Mouse (Mus musculus): ENCODE measurements around the gene Lonp1.
A peak's percentile ranks its signal among the peaks of the same experiment; 100 is the strongest.

The Lonp1 gene

DNA sequence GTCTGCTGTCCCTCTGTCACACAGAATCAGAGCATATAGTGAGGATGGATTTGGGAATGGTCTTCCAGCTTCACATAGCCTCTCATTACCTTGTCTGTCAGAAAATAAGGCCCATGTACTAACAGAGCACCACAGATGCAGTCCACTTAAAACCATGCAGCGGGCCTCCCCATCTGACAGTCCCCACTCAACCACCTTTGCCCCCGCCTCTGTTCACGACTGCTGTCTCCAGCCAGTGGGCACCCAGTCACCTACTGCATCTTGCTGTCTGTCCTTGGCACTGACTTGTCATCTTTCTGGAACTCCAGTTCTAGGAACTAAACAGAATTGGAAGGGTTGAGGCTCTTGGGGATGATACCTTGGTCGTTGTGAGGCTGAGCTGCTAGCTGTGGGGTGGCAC is 37.8 kb downstream of the Lonp1 start:
- DNase-seq (ENCODE audit: low read depth, low spot score): no peak

DNA sequence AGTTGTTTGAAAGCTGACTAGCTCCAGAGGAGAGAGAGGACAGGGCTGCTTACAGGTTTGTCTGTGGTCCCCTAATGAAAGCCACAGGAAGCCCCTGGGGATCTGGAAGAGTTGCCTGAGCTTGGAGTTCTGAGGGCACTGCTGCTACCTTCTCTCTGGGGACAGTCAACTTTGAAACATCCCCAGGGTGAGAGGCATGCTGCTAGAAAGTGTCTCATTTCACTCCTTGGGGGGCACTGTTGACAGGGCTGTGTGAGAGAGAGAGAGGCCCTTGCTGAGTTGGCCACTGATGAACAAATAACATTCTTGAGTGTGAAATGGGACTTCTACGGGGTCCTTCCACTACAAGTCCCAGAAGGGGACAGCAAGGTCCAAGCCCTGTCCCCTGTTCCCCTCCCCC is 38.9 kb downstream of the Lonp1 start:
- DNase-seq (ENCODE audit: low read depth, low spot score): no peak

DNA sequence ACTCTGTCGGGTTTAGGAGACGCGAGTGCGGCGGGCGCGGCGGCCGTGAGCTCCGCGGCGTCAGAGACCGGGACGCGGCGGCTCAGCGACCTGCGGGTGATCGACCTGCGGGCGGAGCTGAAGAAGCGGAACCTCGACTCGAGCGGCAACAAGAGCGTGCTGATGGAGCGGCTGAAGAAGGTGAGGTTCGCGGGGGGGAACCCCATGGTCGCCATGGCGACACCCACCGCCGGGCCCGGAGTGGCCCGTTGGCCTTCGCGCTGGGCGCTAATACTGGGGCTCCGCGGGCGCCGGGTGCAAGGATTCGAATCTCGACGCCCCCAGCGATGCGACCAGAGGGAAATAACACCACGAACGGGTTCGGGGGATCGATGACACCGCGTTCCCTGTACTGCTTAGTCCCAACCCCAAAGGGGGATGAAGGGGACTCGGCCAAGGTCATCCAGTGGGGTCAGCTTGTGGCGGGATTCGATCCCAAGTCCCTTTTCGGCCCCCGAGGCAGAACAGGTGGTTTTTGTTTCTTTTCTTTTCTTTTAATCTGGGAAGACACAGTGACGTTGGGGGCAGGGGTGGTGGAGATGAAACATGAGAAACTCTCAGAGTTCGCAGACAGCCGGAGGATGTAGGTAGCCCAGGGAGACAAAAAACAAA is 41.4 kb downstream of the Lonp1 start:
- DNase-seq (ENCODE audit: low read depth, low spot score): peak; percentile 19

DNA sequence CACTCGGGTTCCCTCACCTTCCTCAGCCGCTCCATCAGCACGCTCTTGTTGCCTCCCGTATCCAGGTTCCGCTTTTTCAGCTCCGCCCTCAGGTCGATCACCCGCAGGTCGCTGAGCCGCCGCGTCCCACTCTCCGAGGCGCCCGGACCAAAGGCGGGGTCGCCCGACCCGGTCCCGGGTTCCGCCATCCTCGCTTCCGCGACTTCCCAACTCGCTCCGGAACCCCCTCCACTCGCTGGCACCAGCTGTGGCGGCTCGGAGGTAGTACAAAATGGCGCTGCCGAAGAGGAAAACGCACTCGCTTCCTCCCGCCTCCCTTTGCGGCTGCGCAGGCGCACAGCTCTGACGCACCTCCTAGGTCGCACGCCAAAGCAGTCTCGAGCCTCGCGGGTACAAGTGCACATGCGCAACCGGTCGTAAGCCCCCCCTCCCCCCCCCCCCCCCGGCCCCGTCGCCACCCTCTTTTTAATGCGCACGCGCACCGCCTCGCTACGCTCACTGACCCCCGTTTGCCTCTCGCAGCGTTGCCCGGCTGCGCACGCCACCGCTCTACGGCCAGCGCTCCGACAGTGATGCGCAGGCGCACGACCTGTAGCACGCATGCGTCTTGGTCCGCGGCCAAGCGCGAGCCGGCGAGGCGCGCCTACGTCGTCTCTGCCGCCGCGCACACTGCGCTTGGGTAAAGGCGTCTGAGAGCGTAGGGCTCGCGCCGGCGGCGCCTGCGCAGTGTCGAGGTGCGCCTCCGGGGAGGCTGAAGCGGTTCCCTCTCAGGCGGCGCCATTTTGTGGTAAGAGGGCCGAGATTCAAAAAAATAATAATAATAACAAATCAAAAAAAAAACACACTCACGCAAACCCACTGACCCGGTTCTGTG is 42.2 kb downstream of the Lonp1 start, which contains the start of the genes Safb2 and Safb:
Gene Safb2, minus strand, starts transcription at position 329 of the 874 bp plus-strand sequence.
Gene Safb, plus strand, starts transcription at position 569 of the 874 bp plus-strand sequence.
- DNase-seq (ENCODE audit: low read depth, low spot score): peak; percentile 100

DNA sequence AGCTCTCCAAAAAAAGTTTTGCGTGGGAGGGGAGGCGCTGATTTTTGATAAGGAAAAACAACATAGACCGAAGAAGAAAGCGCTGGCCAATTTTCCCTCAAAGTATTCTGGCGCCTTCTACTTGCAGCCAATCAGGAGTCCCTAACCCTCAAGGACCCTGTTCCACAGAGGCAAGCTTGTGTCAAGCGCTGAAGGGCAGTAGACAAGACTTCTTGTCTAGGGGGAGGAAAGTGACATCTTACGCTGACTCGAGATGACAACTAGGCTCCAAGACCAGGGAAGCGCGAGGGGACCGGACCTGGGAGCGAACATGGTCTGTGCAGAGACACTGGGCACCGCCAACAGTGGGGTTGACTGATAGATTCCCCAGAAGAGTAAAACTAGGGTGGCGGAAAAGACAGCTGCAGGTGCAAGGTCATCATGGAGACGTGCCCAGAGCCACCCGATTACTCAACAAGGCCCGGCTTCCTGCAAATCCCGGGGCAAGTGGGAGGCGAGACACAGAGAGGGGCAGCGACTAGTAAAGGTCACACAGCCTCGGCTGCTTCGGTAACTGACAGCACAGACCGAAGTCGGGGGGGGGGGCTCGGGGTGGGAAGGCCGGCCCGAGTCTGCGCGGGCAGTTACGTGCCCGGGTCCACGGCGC is 43.0 kb downstream of the Lonp1 start:
- DNase-seq (ENCODE audit: low read depth, low spot score): no peak

DNA sequence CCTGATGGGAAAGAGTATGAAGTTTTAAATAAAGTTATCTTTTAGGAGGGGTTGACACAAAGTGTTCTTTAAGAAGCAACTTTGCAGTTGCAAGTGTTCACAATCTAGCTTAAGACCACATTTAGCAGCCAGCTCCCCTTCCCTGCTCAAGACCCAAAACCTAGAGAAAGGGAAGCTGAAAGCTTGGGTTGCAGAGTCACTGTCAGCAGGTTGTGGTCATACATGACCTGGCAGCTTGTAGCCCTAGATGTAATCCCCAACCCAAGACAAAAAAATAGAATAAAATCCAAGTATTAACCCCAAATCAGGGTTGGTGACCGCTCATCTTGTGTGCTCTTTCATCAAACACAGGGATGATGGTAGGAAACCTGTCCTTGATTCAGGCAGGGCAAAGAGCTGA is 43.6 kb downstream of the Lonp1 start:
- DNase-seq (ENCODE audit: low read depth, low spot score): no peak

DNA sequence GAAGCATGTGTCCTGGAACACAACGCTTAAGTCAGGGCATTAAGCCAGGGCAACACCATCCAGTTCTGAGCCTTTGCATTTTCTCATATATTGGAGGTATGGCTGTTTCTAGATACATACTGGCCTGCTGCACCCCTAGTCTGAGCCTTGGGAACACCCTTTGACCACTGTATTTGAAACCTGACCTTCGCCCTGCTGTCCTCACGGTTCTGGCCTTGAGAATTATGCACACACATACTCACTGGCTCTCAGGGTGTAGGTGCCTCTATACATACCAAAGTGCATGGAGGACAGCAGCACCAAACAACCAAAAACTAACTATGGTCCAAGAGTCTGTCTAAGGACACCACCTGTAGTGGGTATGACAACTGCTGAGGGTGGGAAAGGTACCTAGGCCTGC is 53.7 kb downstream of the Lonp1 start:
- no peak for DNase-seq (ENCODE audit: low read depth, low spot score)

DNA sequence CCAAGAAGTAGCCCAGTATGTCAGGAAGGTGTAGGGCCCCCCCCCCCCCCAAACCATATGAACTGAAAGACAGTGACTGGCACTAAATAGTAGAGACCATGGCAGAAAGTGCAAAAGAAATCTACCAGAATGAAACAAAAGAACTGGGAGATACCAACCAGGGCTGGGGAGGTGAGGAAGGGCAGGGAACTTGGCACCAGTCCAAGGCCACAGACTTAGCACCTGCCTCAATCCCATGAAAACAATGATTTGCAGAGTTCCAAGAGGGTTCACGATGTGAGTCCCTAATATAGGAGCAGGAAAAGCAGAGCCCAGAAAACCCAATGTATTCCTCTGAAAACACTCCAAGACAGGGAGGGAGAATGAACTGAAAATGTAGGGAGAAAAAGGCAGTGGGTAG is 54.5 kb downstream of the Lonp1 start:
- no peak for DNase-seq (ENCODE audit: low read depth, low spot score)

DNA sequence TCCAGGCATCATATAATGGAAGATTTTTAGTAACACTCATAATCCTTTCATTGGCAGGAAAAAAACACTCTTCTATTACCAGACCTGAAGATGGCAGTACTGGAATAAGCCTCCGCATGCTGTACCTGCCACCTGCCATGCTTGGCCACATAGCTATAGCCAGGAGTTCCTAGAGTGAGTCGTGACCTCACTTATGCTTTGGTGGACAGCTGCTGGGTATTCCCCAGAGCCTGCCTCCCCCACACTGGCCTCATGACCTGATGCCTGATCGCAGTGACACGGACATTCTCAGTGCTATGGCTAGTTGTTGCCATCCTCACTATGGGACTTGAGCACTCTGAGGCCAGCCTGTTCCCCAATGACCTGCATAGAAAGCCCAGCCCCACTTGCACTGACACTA is 56.4 kb downstream of the Lonp1 start:
- no peak for DNase-seq (ENCODE audit: low read depth, low spot score)

DNA sequence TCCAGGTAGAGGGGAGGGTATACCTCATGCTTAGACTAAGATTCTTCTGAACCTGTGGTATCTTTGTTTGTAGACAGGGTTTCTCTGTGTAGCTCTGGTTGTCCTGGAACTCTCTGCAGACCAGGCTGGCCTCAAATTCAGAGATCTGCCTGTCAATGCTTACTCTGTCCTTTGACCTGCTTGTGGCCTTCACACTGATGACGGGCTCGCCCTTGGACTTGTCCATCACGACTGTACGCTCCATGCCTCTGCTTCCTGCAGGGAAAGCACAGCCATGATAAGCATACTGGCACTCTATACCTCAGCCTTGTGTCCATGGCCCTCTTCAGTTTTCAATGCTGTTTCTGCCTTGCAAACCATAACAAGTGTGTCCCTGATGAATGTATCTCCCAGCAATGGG is 59.3 kb downstream of the Lonp1 start:
- no peak for DNase-seq (ENCODE audit: low read depth, low spot score)

DNA sequence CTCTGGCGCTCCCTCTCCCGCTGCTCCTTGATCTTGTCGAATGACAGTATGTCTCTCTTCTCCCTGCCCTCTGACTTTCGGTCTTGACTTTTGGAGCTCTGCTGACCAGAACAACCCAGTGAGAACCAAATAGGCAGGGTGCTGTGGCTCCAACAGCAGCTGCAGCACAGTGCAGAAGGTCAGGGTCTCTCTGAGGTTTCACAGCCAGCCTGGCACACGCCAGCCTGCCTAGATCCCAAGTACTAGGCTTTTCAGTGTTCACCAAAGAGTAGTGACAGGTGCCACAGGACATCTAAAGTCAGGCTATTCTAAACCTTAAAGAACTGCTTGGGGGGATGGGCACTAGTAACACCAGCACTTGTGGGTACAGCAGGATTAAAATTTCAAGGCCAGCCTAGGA is 59.8 kb downstream of the Lonp1 start:
- no peak for DNase-seq (ENCODE audit: low read depth, low spot score)

DNA sequence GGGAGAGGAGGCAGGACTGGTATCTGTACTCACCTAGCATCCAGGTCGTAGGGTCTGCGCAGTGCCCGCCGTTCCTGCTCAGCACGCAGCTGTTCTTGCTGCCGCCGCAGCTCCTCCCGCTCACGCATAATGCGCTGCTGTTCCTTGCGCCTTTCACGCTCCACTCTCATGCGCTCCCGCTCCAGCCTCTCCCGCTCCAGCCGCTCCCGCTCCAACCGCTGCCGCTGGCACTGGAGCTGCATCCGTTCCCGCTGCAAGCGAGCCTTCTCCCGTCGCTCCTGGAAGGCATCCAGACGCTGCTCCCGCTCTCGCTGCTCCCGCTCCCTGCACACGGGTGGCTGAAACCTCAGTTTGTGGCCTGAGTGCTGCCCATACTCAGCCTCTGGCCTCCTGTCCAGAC is 60.4 kb downstream of the Lonp1 start:
- DNase-seq (ENCODE audit: low read depth, low spot score): no peak
